Mouse (Mus musculus): ENCODE data around the gene Atp1a4. TPM values are rescaled to one million over a fixed set of nuclear protein-coding genes. Genes with fewer than 3 reads are reported as not detected.
"Not testable (repeated sequence)": the region's sequence is repeated elsewhere in the genome, so short reads cannot be mapped to it uniquely, and the experiment has no call there.

The Atp1a4 gene
- polyA plus RNA-seq, 1 experiment from 2014 or later, result 0.17 TPM

- Histone ChIP-seq H3K9ac (peak overlapping the region; percentile 5; the same call in 1 of the 2 replicates), H3K36me3 (no peaks in the 10 kb centered on the region), H3K4me2 (no peak overlapping the region), H3K4me3 (no peak overlapping the region), H3K4me1 (replicated peaks) (peaks cover 16% of the 10 kb centered on the region), H3K9me3 (replicated peaks) (no peaks in the 10 kb centered on the region), H3K27ac (ENCODE audit: poor library complexity, severe bottlenecking) (no peak overlapping the region), H3K27me3 (replicated peaks) (peaks cover 8% of the 10 kb centered on the region; the same call in 1 of the 2 replicates)
- 63% methylated on average over 4 of the region's 4 CpGs for WGBS
- ATAC-seq (ENCODE audit: insufficient number of reproducible peaks, low FRiP score), result no peak
These were observed 11.0 kb downstream of the Atp1a4 start for GRCm38 (mm10) chr1:172247216-172247615.

GRCm38 (mm10) chr1:172244645-172245044 lies 13.6 kb downstream of the Atp1a4 start:
- H3K4me3 ChIP-seq, result peak overlapping the region; percentile 18
- WGBS, result 23% methylated on average over 23 of the region's 23 CpGs
- H3K4me2 ChIP-seq, result peak overlapping the region; percentile 56
- H3K4me1 ChIP-seq (replicated peaks), result peaks cover 28% of the 10 kb centered on the region
- not testable (repeated sequence) for H3K27ac ChIP-seq (ENCODE audit: poor library complexity, severe bottlenecking); H3K27me3 ChIP-seq (replicated peaks); H3K36me3 ChIP-seq; ATAC-seq (ENCODE audit: insufficient number of reproducible peaks, low FRiP score); H3K9me3 ChIP-seq (replicated peaks)
- peak overlapping the region; percentile 3; the same call in 1 of the 2 replicates for H3K9ac ChIP-seq

- ATAC-seq (ENCODE audit: insufficient number of reproducible peaks, low FRiP score), result no peak
- Histone ChIP-seq H3K9me3 (replicated peaks) (no peaks in the 10 kb centered on the region), H3K27ac (ENCODE audit: poor library complexity, severe bottlenecking) (peak overlapping the region; percentile 87), H3K4me1 (replicated peaks) (peaks cover 28% of the 10 kb centered on the region), H3K9ac (0 out of 2 replicates have a peak overlapping the region, but pooled peaks have one; percentile 3), H3K4me2 (peak overlapping the region; percentile 56), H3K36me3 (no peaks in the 10 kb centered on the region), H3K4me3 (peak overlapping the region; percentile 22), H3K27me3 (replicated peaks) (peaks cover 8% of the 10 kb centered on the region; the same call in 1 of the 2 replicates)
- WGBS, result 22% methylated on average over 16 of the region's 16 CpGs
These were observed 14.5 kb downstream of the Atp1a4 start for GRCm38 (mm10) chr1:172243547-172244205.

GRCm38 (mm10) chr1:172242401-172242800 lies 15.8 kb downstream of the Atp1a4 start:
- Histone ChIP-seq H3K36me3 (no peaks in the 10 kb centered on the region), H3K9me3 (replicated peaks) (no peaks in the 10 kb centered on the region), H3K4me2 (no peak overlapping the region), H3K27me3 (replicated peaks) (peaks cover 8% of the 10 kb centered on the region; the same call in 1 of the 2 replicates), H3K27ac (ENCODE audit: poor library complexity, severe bottlenecking) (peak overlapping the region; percentile 87), H3K4me3 (no peak overlapping the region), H3K4me1 (replicated peaks) (peaks cover 26% of the 10 kb centered on the region), H3K9ac (no peak overlapping the region)
- peak; percentile 78 for ATAC-seq (ENCODE audit: insufficient number of reproducible peaks, low FRiP score)
- 27% methylated on average over 2 of the region's 2 CpGs for WGBS

GRCm38 (mm10) chr1:172240945-172241708 lies 17.1 kb downstream of the Atp1a4 start:
- WGBS, result 64% methylated on average over 6 of the region's 6 CpGs
- Histone ChIP-seq H3K4me3 (no peak overlapping the region), H3K36me3 (no peaks in the 10 kb centered on the region), H3K9ac (no peak overlapping the region), H3K9me3 (replicated peaks) (no peaks in the 10 kb centered on the region), H3K4me1 (replicated peaks) (peaks cover 25% of the 10 kb centered on the region), H3K4me2 (no peak overlapping the region), H3K27ac (ENCODE audit: poor library complexity, severe bottlenecking) (peak overlapping the region; percentile 87), H3K27me3 (replicated peaks) (peaks cover 8% of the 10 kb centered on the region; the same call in 1 of the 2 replicates)
- no peak for ATAC-seq (ENCODE audit: insufficient number of reproducible peaks, low FRiP score)

- Histone ChIP-seq H3K4me1 (replicated peaks) (peaks cover 12% of the 10 kb centered on the region), H3K36me3 (no peaks in the 10 kb centered on the region), H3K9me3 (replicated peaks) (no peaks in the 10 kb centered on the region), H3K4me3 (no peak overlapping the region), H3K9ac (no peak overlapping the region), H3K4me2 (no peak overlapping the region), H3K27ac (ENCODE audit: poor library complexity, severe bottlenecking) (no peak overlapping the region), H3K27me3 (replicated peaks) (no peaks in the 10 kb centered on the region)
- 86% methylated on average over 1 of the region's 1 CpGs for WGBS
- ATAC-seq (ENCODE audit: insufficient number of reproducible peaks, low FRiP score), result no peak
These were observed 29.0 kb downstream of the Atp1a4 start for GRCm38 (mm10) chr1:172229215-172229614.

GRCm38 (mm10) chr1:172228209-172228608 lies 30.0 kb downstream of the Atp1a4 start:
- no peak for ATAC-seq (ENCODE audit: insufficient number of reproducible peaks, low FRiP score)

GRCm38 (mm10) chr1:172221297-172222063 lies 36.7 kb downstream of the Atp1a4 start:
- 0 out of 2 replicates have a peak overlapping the region, but pooled peaks have one; percentile 3 for H3K4me2 ChIP-seq
- H3K27me3 ChIP-seq (replicated peaks), result no peaks in the 10 kb centered on the region

More at GRCm38 (mm10) chr1:172228209-172228608, 30.0 kb downstream of the Atp1a4 start:
- 81% methylated on average over 2 of the region's 2 CpGs for WGBS
- H3K4me3 ChIP-seq, result no peak overlapping the region
- H3K27ac ChIP-seq (ENCODE audit: poor library complexity, severe bottlenecking), result no peak overlapping the region
- H3K27me3 ChIP-seq (replicated peaks), result no peaks in the 10 kb centered on the region
- H3K4me2 ChIP-seq, result no peak overlapping the region
- peaks cover 18% of the 10 kb centered on the region for H3K4me1 ChIP-seq (replicated peaks)
- no peaks in the 10 kb centered on the region for H3K9me3 ChIP-seq (replicated peaks)
- H3K36me3 ChIP-seq, result no peaks in the 10 kb centered on the region
- no peak overlapping the region for H3K9ac ChIP-seq

GRCm38 (mm10) chr1:172220414-172220813 lies 37.8 kb downstream of the Atp1a4 start:
- Histone ChIP-seq H3K9ac (peak overlapping the region; percentile 58; the same call in 1 of the 2 replicates), H3K4me3 (no peak overlapping the region), H3K4me1 (replicated peaks) (peaks cover 67% of the 10 kb centered on the region), H3K27ac (ENCODE audit: poor library complexity, severe bottlenecking) (peak overlapping the region; percentile 91), H3K4me2 (peak overlapping the region; percentile 43; the same call in 1 of the 2 replicates), H3K9me3 (replicated peaks) (no peaks in the 10 kb centered on the region), H3K27me3 (replicated peaks) (no peaks in the 10 kb centered on the region), H3K36me3 (peaks cover 4% of the 10 kb centered on the region; the same call in 1 of the 2 replicates)
- 16% methylated on average over 10 of the region's 10 CpGs for WGBS
- ATAC-seq (ENCODE audit: insufficient number of reproducible peaks, low FRiP score), result peak; percentile 72

More at GRCm38 (mm10) chr1:172221297-172222063, 36.7 kb downstream of the Atp1a4 start:
- H3K27ac ChIP-seq (ENCODE audit: poor library complexity, severe bottlenecking), result peak overlapping the region; percentile 91
- H3K9me3 ChIP-seq (replicated peaks), result no peaks in the 10 kb centered on the region
- peaks cover 67% of the 10 kb centered on the region for H3K4me1 ChIP-seq (replicated peaks)
- no peaks in the 10 kb centered on the region for H3K36me3 ChIP-seq
- H3K9ac ChIP-seq, result peak overlapping the region; percentile 44; the same call in 1 of the 2 replicates
- WGBS, result 32% methylated on average over 11 of the region's 11 CpGs
- no peak for ATAC-seq (ENCODE audit: insufficient number of reproducible peaks, low FRiP score)
- no peak overlapping the region for H3K4me3 ChIP-seq

- Histone ChIP-seq H3K36me3 (peaks cover 4% of the 10 kb centered on the region; the same call in 1 of the 2 replicates), H3K27me3 (replicated peaks) (no peaks in the 10 kb centered on the region), H3K9ac (peak within 1 kb of the TSS; percentile 58), H3K9me3 (replicated peaks) (no peaks in the 10 kb centered on the region), H3K27ac (ENCODE audit: poor library complexity, severe bottlenecking) (peak within 1 kb of the TSS; percentile 91), H3K4me1 (replicated peaks) (peaks cover 72% of the 10 kb centered on the region), H3K4me3 (peak within 1 kb of the TSS; percentile 12), H3K4me2 (peak within 1 kb of the TSS; percentile 43)
- ATAC-seq (ENCODE audit: insufficient number of reproducible peaks, low FRiP score), result peak; percentile 3; the same call in 1 of the 2 replicates
- WGBS, result 64% methylated on average over 19 of the region's 19 CpGs
These were observed 38.5 kb downstream of the Atp1a4 start, which contains the start of gene Casq1 for GRCm38 (mm10) chr1:172219451-172220406. TSS of gene Casq1 (minus strand) at chr1:172219868.
